Mouse (Mus musculus) testis, adult 2 months (tissue): ENCODE measurements around the gene Gm37240.

ENCODE experiments used
- CTCF ChIP-seq: fragments of 200-500 bp; IDR thresholded peaks from 2 replicates; pipeline ENCODE4 v1.5.1; 2012; ENCODE audit warnings: low read depth, mild to moderate bottlenecking, inconsistent platforms, low read length, moderate library complexity; ENCODE audit not compliant: control insufficient read depth, insufficient read depth, insufficient replicate concordance
- POLR2A ChIP-seq: fragments of 200-500 bp; IDR thresholded peaks from 2 replicates; pipeline ENCODE4 v1.6.1; 2012; ENCODE audit warnings: low read depth, mild to moderate bottlenecking, inconsistent platforms, low read length, moderate library complexity; ENCODE audit not compliant: control insufficient read depth

- TF ChIP-seq CTCF (no peak), POLR2A (no peak)
These were observed 913.1 kb downstream of the Gm37240 start for GRCm38 (mm10) chr3:84974193-84974592.
